Mouse (Mus musculus) lung, embryonic 15.5 days (tissue): ENCODE measurements around the gene Meis2. TPM values are rescaled to one million over a fixed set of nuclear protein-coding genes. Genes with fewer than 3 reads are reported as not detected.

ENCODE experiments used
- ATAC-seq: fragments of 200-750 bp; cut with Nextera tagmentation; 2 replicates; pipeline ENCODE4 v1.8.0; 2017; ENCODE audit warnings: moderate number of reproducible peaks, borderline replicate concordance; ENCODE audit not compliant: low FRiP score, low TSS enrichment; ENCODE audit errors: extremely low read depth
- H3K27ac ChIP-seq: fragments of 300-500 bp; sonication (generic); 2 replicates; pipeline ENCODE4 v1.5.1; 2015; ENCODE audit warnings: moderate library complexity, mild to moderate bottlenecking, inconsistent platforms
- H3K27me3 ChIP-seq: fragments of 300-500 bp; sonication (generic); 2 replicates; pipeline ENCODE4 v1.6.1; 2015; ENCODE audit warnings: inconsistent platforms
- H3K36me3 ChIP-seq: fragments of 300-500 bp; sonication (generic); 2 replicates; pipeline ENCODE4 v1.6.1; 2015; ENCODE audit warnings: inconsistent platforms
- H3K4me1 ChIP-seq: fragments of 300-500 bp; sonication (generic); 2 replicates; pipeline ENCODE4 v1.6.1; 2015; ENCODE audit warnings: inconsistent platforms
- H3K4me2 ChIP-seq: fragments of 300-500 bp; sonication (generic); 2 replicates; pipeline ENCODE4 v1.6.1; 2015; ENCODE audit warnings: inconsistent platforms, mild to moderate bottlenecking, moderate library complexity
- H3K4me3 ChIP-seq: fragments of 300-500 bp; sonication (generic); 2 replicates; pipeline ENCODE4 v1.5.1; 2015; ENCODE audit warnings: mild to moderate bottlenecking, inconsistent platforms
- H3K9ac ChIP-seq: fragments of 300-500 bp; sonication (generic); 2 replicates; pipeline ENCODE4 v1.6.1; 2015; ENCODE audit warnings: inconsistent platforms
- H3K9me3 ChIP-seq: fragments of 300-500 bp; sonication (generic); 2 replicates; pipeline ENCODE4 v1.6.1; 2016; ENCODE audit warnings: inconsistent platforms
- WGBS: fragments of 180-500 bp; shearing (Covaris S2); methylation state at CpG from one replicate; pipeline ENCODE4 v1.1.7; 2015; 5-methylcytosine and 5-hydroxymethylcytosine counted together
- polyA plus RNA-seq: library from polyadenylated mRNA; unstranded; fragments of >200 nt; fragmentation: Nextera tagmentation; extraction: Ambion mirVana; gene quantifications from 2 replicates; pipeline ENCODE4 v1.2.1, GENCODE M21; 2015

Meis2 gene
- polyA plus RNA-seq, 1 experiment from 2014 or later: 24.4 TPM

DNA sequence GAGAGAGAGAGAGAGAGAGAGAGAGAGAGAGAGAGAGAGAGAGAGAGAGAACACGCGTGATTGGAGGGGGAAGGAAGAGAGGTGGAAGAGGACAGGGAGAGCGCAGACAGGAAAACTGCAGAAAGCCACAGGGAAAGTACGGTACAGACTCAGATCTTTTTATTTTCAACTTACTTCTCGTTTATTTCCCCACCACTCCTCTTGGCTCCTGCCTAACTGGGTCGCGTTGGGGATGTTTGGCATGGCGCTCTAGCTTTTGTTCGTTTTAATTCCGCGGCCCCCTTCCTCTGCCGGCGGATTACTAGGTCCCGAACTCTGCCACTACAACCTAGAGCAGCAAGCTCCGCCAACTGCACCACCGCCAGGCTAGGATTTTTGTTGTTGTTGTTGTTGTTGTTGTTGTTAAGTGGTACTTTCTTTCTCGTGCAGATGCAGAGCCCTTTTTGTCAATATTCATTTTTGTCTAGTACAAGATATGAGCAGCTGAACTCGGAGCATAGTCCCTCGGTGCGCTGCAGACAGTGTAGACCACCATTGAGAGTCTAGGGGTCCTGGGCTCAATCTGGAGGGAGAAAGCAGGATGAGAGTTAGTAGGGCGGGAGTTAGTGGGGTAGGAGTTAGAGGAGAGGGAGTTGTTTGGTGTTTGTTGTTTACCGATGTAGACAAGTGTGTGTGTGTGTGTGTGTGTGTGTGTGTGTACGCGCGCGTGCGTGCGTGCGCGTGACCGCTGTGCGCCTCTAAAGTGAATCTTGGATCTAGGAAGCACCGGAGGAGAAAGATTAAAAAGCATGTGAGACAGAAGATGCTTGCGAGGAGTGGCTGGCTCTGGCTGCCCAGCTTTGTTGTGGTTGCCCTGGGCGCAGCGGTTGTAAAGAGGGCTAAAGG, 660 bp upstream of the Meis2 start:
- H3K9me3 ChIP-seq: no peaks in the 10 kb centered on the region
- peaks cover 24% of the 10 kb centered on the region for H3K27me3 ChIP-seq
- peaks cover 16% of the 10 kb centered on the region; the same call in 1 of the 2 replicates for H3K4me1 ChIP-seq
- H3K4me3 ChIP-seq: peak overlapping the region; percentile 67
- 0% methylated on average over 34 of the region's 36 CpGs for WGBS
- H3K27ac ChIP-seq: peak overlapping the region; percentile 89
- H3K4me2 ChIP-seq: peak overlapping the region; percentile 79
- no peaks in the 10 kb centered on the region for H3K36me3 ChIP-seq
- peak overlapping the region; percentile 54 for H3K9ac ChIP-seq
- peak; percentile 15; the same call in 1 of the 2 replicates for ATAC-seq

DNA sequence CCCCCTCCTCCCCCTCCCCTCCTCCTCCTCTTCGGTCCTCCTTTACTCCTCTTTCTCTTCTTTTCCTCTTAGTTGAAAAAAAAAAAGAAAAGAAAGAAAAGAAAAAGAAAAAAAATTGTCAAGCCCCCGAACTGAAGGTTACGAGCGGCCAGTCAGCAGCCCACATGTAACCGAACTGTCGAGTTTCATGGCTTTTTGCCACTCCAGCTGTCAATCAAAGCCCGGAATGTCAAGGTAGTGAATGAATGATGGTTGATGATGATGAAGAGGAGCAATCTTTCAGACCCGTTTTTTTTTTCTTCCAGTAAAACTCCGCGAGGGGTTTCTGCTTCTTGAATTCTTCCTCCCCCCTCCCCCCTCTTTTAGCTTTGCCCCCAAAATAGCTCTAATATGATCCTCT, 582 bp downstream of the Meis2 start:
- Histone ChIP-seq H3K27me3 (peaks cover 13% of the 10 kb centered on the region), H3K36me3 (no peaks in the 10 kb centered on the region), H3K9me3 (no peaks in the 10 kb centered on the region), H3K4me1 (peaks cover 26% of the 10 kb centered on the region), H3K27ac (peak overlapping the region; percentile 89), H3K4me3 (peak overlapping the region; percentile 67), H3K9ac (peak overlapping the region; percentile 75), H3K4me2 (peak overlapping the region; percentile 79)
- under 1% methylated on average over 10 of the region's 10 CpGs for WGBS
- ATAC-seq: no peak

DNA sequence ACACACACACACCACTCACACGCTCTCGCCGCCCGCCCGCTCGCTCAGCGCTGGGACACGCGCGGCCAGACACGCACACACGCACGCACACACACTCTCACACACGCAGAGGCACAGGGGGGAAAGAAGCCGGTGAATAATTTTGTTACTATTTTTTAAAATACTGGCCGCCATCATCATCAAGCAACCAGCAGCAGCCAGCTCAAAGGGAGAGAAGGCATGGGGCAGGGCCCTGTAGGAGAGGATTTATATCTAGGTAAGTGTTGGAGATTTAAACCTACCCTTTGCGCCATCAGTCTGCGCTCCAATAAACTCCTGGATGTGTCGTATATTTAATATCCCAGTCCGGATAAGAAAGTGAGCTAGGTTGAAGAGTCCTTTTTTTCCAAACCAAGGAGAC, 1.1 kb downstream of the Meis2 start:
- ATAC-seq: no peak
- Histone ChIP-seq H3K4me3 (peak overlapping the region; percentile 67), H3K4me2 (peak overlapping the region; percentile 79), H3K27me3 (peaks cover 10% of the 10 kb centered on the region), H3K9ac (peak overlapping the region; percentile 75), H3K9me3 (no peaks in the 10 kb centered on the region), H3K4me1 (peaks cover 29% of the 10 kb centered on the region), H3K36me3 (no peaks in the 10 kb centered on the region), H3K27ac (peak overlapping the region; percentile 89)
- WGBS: 0% methylated on average over 20 of the region's 20 CpGs

DNA sequence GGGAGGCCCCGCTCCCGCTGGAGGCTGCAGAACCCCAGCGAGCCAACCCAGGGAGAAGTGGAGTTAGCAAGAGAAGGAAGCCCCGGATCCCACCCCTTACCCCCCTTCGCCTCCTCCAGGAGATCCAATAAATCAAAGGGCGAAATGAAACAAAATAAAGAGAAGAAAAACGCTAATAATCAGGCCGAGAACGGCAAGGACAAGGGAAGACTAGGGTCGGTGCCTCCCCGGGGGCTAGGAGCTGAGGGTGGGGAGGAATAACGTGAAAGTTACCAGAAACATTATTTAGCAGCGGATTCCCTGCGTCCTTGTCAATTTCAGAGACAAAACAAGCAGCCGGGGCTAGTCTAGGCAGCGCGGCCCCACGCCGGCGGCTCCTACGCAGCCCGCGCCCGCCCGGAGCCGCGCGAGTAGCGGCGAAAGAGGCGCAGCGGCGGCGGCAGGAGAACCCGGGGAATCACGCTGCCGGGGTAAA, 1.8 kb downstream of the Meis2 start:
- no peak for ATAC-seq

DNA sequence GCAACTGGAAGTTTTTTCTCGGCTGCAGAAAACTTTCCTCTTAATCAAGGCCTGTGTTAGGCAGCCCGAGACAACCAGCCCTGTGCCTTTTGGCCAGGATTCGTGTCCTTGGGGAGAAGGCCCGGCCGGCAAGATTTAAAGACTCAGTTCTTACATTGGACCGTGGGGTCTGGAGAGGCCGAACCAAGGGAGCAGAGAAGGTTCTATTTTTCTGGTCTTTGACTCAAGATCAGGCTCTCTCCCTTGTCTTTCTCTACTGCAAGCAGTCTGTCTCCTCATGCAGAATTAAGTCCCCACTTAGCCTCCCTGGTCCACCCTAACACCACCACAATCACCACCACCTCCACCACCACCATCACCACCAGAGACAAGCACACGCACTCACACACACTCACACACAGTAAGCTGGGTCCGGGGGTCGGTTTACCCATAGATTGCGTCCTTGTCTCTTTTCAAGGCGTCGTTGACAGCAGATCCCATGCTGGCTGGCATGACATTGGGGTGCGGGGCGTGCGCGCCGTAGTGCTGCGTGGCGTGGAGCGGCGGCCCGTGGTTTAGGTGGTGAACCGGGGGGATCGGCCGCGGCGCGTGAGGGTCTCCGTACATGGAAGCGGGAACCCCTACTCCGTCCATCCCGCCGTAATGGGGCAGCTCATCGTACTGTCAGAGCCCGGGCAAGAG, 2.7 kb downstream of the Meis2 start:
- Histone ChIP-seq H3K4me1 (peaks cover 30% of the 10 kb centered on the region), H3K27me3 (peaks cover 14% of the 10 kb centered on the region), H3K4me3 (peak overlapping the region; percentile 67), H3K4me2 (peak overlapping the region; percentile 79), H3K36me3 (no peaks in the 10 kb centered on the region), H3K27ac (peak overlapping the region; percentile 89), H3K9me3 (no peaks in the 10 kb centered on the region), H3K9ac (peak overlapping the region; percentile 75)
- under 1% methylated on average over 36 of the region's 36 CpGs for WGBS
- no peak for ATAC-seq

More for the DNA sequence above, 1.8 kb downstream of the Meis2 start:
- H3K4me2 ChIP-seq: peak overlapping the region; percentile 79
- no peaks in the 10 kb centered on the region for H3K9me3 ChIP-seq
- peak overlapping the region; percentile 89 for H3K27ac ChIP-seq
- H3K27me3 ChIP-seq: peaks cover 14% of the 10 kb centered on the region
- WGBS: under 1% methylated on average over 37 of the region's 37 CpGs
- H3K9ac ChIP-seq: peak overlapping the region; percentile 75
- H3K4me3 ChIP-seq: peak overlapping the region; percentile 67
- H3K4me1 ChIP-seq: peaks cover 32% of the 10 kb centered on the region
- H3K36me3 ChIP-seq: no peaks in the 10 kb centered on the region

DNA sequence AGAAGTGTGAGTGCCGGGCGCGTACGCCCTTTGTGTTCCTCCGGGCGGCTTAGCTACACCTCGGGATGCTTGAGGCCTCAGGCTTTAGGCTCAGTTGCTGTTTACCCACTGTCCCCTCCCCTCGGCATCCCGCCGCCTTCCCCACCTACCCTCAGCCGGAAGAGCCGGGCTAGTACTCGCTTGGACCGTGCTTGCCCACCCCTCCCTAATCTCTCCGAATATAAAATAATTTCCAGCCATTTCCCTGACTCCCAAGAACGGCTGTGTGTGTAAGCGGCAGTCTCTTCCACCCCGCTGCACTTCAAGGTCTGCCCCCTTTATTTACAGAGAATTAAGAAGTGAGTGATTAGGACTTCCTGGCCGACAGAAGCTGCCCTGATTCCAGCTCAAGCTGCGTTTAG, 3.4 kb downstream of the Meis2 start:
- Histone ChIP-seq H3K27me3 (peaks cover 10% of the 10 kb centered on the region), H3K36me3 (no peaks in the 10 kb centered on the region), H3K4me2 (peak overlapping the region; percentile 79), H3K9me3 (no peaks in the 10 kb centered on the region), H3K27ac (peak overlapping the region; percentile 89), H3K9ac (peak overlapping the region; percentile 75), H3K4me1 (peaks cover 27% of the 10 kb centered on the region), H3K4me3 (peak overlapping the region; percentile 67)
- no peak for ATAC-seq
- WGBS: under 1% methylated on average over 20 of the region's 20 CpGs

DNA sequence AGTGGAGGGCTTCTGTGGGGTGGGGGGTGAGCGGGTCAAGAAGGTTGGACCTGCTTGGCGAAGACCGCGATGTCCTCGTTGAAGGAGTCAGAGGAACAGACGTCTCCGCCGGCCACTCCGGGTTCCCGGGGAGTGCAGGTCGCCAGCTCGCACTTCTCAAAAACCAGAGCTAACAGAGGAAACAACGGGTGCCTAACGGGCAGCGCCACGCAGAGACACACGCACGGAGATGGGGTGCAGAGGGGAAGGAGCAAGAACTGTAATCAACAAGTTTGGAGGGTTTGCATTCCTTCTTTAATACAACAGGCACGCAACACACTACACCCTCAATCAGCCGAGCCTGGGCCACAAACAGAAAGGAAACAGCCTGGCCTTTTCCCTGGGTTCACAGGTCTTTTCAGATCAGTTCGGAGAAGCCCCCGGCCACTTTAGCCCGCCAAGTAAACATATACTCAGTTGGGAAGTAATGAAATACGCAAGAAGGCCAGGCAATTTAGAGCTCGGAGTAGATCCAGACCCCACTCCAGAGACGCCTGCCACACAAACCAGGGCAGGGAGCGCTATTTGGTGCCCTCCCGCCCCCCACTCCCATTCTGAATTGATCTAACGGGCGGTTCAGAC, 4.1 kb downstream of the Meis2 start:
- Histone ChIP-seq H3K4me3 (peak overlapping the region; percentile 67), H3K36me3 (no peaks in the 10 kb centered on the region; the same call in 1 of the 2 replicates), H3K4me1 (peaks cover 27% of the 10 kb centered on the region), H3K9ac (peak overlapping the region; percentile 75), H3K27me3 (peaks cover 15% of the 10 kb centered on the region), H3K27ac (peak overlapping the region; percentile 89; the same call in 1 of the 2 replicates), H3K9me3 (no peaks in the 10 kb centered on the region), H3K4me2 (peak overlapping the region; percentile 79)
- ATAC-seq: no peak
- WGBS: under 1% methylated on average over 30 of the region's 30 CpGs

DNA sequence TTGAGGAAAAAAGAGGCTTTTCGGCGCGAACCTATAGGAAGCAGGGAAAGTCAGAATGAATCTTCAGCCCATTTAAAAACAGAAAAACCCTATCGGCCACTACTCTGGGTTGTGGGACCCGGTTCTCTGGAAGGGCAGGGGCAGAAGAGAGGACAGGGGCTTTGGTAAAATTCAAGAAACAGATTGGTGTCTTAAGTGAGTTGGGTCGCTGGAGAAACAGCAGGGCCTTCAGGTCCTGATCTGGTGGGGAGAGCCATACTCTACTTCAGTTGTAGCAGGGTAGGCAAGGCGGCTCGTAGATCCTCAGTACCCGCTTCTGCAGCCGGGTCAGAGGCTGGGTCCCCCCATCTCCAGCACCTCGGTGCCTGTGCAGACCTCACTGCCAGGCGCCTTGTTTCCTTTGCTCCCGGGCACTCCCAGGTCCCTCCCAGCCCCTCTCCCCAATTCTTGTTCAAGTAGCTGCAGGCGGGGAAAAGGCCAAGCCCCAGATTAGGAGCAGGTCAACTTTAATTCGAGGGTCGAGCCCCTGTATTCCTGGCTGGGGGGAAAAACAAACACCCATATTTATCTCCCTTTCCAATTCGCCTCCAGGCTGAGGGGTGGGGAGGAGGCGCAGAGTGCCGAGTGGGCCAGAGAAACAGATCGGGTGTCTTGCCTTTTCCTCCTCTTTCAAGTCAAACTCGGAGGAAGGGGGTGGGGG, 4.8 kb downstream of the Meis2 start:
- H3K4me3 ChIP-seq: peak overlapping the region; percentile 67
- 14% methylated on average over 21 of the region's 21 CpGs for WGBS
- peak overlapping the region; percentile 75 for H3K9ac ChIP-seq
- H3K4me1 ChIP-seq: peaks cover 24% of the 10 kb centered on the region
- ATAC-seq: no peak
- peak overlapping the region; percentile 79 for H3K4me2 ChIP-seq
- peaks cover 15% of the 10 kb centered on the region for H3K27me3 ChIP-seq
- H3K36me3 ChIP-seq: no peaks in the 10 kb centered on the region; the same call in 1 of the 2 replicates
- peak overlapping the region; percentile 89; the same call in 1 of the 2 replicates for H3K27ac ChIP-seq
- H3K9me3 ChIP-seq: no peaks in the 10 kb centered on the region

DNA sequence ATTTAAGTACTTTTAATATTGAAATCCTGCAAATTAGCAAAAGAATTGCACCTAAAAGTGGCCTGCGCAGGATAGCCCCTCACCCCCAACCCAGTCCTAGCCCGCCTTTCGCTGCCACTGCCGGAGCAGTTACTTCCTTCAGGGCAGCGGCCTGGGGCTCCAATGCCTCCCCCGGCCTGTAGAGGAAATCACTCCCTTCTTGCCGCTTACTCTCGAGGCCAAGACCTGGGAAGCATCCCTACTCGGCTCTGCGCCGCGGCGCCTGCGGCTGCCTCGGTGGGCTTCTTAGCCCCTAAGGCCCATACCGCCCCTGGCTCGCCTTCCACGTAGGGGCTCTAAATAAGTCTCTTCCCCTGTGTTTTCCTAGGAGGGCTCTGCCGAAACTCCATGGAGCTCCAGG, 5.4 kb downstream of the Meis2 start:
- peak overlapping the region; percentile 79 for H3K4me2 ChIP-seq
- ATAC-seq: no peak
- H3K36me3 ChIP-seq: no peaks in the 10 kb centered on the region; the same call in 1 of the 2 replicates
- H3K4me3 ChIP-seq: peak overlapping the region; percentile 67
- peaks cover 24% of the 10 kb centered on the region for H3K4me1 ChIP-seq
- H3K27me3 ChIP-seq: peaks cover 15% of the 10 kb centered on the region
- H3K9me3 ChIP-seq: no peaks in the 10 kb centered on the region
- WGBS: 17% methylated on average over 19 of the region's 19 CpGs
- peak overlapping the region; percentile 75; the same call in 1 of the 2 replicates for H3K9ac ChIP-seq
- 0 out of 2 replicates have a peak overlapping the region, but pooled peaks have one; percentile 89 for H3K27ac ChIP-seq

DNA sequence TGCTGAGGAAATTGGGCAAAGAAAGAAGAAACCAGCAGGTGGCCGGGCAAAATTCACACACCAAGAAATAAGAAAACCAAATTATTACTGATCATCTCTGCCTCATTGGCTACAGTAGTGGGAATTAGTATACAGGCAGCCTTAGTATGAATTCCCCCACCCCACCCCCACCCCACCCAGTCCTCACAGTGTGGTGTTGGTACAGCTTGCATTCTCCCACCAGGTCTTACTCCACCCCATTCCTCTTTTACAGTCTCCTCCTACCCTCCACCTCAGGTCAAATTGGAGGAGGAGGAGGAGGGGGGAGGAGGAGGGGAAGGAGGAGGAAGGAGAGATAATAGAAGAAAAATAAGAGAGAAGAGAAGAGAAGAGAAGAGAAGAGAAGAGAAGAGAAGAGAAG, 6.0 kb downstream of the Meis2 start:
- H3K27ac ChIP-seq: no peak overlapping the region
- H3K4me2 ChIP-seq: peak overlapping the region; percentile 79
- no peak overlapping the region; the same call in 1 of the 2 replicates for H3K4me3 ChIP-seq
- H3K27me3 ChIP-seq: peaks cover 15% of the 10 kb centered on the region
- no peaks in the 10 kb centered on the region for H3K9me3 ChIP-seq
- no peak for ATAC-seq
- 58% methylated on average over 1 of the region's 1 CpGs for WGBS
- H3K9ac ChIP-seq: no peak overlapping the region
- H3K36me3 ChIP-seq: no peaks in the 10 kb centered on the region; the same call in 1 of the 2 replicates
- H3K4me1 ChIP-seq: peaks cover 24% of the 10 kb centered on the region

DNA sequence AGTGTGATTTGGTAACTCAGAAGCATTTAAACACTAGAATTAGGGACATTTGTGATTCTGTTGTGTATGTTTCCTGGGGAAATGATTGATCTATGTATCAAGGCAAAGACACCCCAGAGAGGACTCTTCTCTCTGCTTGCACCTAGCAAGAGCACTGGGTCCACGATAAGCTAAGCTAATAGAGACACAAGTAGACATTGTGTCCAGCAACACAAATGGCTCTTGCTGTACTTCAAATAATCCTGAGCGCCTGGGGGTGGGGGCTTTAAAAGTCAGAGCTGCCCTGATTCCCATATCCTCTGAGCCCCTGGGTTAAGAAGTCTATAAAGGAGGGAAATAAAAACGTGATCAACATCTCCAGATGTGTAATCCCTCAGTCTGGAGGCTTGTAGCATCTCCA, 6.6 kb downstream of the Meis2 start:
- Histone ChIP-seq H3K27me3 (peaks cover 15% of the 10 kb centered on the region), H3K4me2 (peak overlapping the region; percentile 31; the same call in 1 of the 2 replicates), H3K4me3 (no peak overlapping the region), H3K4me1 (peaks cover 24% of the 10 kb centered on the region), H3K36me3 (no peaks in the 10 kb centered on the region; the same call in 1 of the 2 replicates), H3K9me3 (no peaks in the 10 kb centered on the region), H3K9ac (no peak overlapping the region), H3K27ac (no peak overlapping the region)
- ATAC-seq: no peak
- 47% methylated on average over 3 of the region's 3 CpGs for WGBS
